Mouse (Mus musculus) adrenal gland, postnatal 14 days (tissue): ENCODE results near the gene Slc30a9. TPM values are rescaled to one million over a fixed set of nuclear protein-coding genes. Genes with fewer than 3 reads are reported as not detected.

Experiments used
- total RNA-seq: library from RNA; stranded (reverse); gene quantifications from 2 replicates; pipeline ENCODE4 v1.2.3, GENCODE M21; 2021

Gene Slc30a9
- total RNA-seq, 1 experiment from 2014 or later, result 120 TPM

Other genes with a start within 250 kb of the Slc30a9 start
- 15.9 and 17.3 TPM in 2 replicates for gene Phox2b, start 207.7 kb upstream of the Slc30a9 start, total RNA-seq
- gene Tmem33, start 46.4 kb upstream of the Slc30a9 start, total RNA-seq, result 82.9 and 90.7 TPM in 2 replicates
- 1.9 and 2.6 TPM in 2 replicates for gene Bend4, start 121.4 kb downstream of the Slc30a9 start, total RNA-seq